Mouse (Mus musculus): ENCODE results near the gene Ptpn14.

Ptpn14 gene

GRCm38 (mm10) chr1:189811778-189812177, 83.7 kb downstream of the Ptpn14 start:
- no peak for DNase-seq (ENCODE audit: low spot score)

DNA sequence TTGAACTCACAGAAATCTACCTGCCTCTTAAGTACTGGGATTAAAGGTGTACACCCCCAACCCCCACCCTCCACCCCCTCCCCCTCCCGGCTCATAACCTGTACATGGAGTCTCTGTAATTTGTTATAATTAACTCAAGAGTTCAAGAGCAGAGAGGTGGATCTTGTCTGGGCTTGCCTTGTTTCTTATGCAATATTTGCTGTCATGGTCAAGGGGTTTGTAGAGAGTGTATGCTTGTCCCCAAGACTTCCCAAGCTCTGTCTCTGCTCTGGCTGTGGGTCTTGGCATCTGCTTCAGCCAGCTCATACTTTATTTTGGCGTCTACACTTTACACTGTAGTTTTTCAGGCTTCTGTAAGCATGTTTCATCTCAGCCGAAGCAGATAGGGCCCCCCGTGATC, 86.3 kb downstream of the Ptpn14 start:
- no peak for DNase-seq (ENCODE audit: low spot score)

GRCm38 (mm10) chr1:189817089-189817488, 89.0 kb downstream of the Ptpn14 start:
- DNase-seq (ENCODE audit: low spot score), result no peak

DNA sequence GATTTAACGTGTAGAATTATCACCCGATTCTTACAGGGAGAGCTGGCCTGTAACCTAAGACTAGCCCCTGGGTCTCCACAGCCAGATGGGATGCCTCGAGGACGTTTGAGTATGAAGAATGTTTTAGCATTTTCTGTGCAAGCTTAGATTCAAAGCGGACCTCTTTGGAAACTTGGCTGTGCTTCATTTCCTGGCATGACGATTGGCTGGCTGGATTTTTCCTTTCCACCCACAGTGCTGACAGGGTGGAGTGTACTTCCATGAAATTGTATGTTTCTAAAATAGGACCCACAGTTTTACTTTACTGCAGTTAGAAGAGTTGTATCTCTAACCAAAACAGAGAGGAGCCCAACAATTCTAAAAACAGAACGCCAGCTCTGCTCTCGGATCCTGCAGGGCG, 89.7 kb downstream of the Ptpn14 start:
- no peak for DNase-seq (ENCODE audit: low spot score)

GRCm38 (mm10) chr1:189820111-189820510, 92.0 kb downstream of the Ptpn14 start:
- no peak for DNase-seq (ENCODE audit: low spot score)

- DNase-seq (ENCODE audit: low spot score), result no peak
These were observed 96.4 kb downstream of the Ptpn14 start for GRCm38 (mm10) chr1:189824436-189824835.

DNA sequence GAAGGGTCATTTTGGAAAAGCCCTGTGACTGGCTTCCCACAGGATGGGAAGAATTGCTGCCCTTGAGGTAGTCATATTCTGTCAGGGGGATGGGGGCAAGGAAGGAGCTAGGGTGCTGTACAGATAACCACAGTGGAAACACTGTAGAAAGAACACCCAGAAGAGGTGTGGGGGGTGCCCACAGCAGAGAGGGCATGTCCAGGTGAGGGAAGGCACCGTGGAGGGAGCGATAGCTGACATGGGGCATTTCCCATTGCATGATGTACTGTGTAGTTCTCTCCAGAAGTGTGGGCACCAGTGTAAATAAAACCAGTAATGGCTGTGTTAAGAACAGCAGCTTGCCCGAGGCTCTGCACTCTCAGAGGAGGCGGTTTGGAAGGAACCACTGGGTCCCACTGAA, 102.3 kb downstream of the Ptpn14 start:
- DNase-seq (ENCODE audit: low spot score), result no peak

- DNase-seq (ENCODE audit: low spot score), result peak; percentile 27
These were observed 102.7 kb downstream of the Ptpn14 start for GRCm38 (mm10) chr1:189830797-189831232.

DNA sequence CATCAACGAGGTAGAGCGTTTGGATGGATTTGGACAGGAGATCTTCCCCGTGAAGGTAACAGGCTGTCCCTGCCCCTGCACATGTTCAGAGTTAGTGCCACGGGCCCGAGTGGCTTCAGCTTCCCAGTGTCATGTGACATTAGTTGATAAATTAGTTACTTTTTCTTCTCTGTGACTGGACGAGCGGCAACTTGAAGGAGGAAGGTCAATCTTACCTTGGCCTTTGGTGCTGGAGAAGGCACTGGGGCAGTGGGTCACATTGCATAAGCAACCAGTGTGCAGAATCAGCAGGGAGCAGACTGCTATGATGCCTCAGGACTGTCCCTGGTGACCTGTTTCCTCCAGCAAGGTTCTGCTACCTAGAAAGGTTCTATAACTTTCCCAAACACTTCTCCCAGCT, 105.3 kb downstream of the Ptpn14 start:
- no peak for DNase-seq (ENCODE audit: low spot score)

DNA sequence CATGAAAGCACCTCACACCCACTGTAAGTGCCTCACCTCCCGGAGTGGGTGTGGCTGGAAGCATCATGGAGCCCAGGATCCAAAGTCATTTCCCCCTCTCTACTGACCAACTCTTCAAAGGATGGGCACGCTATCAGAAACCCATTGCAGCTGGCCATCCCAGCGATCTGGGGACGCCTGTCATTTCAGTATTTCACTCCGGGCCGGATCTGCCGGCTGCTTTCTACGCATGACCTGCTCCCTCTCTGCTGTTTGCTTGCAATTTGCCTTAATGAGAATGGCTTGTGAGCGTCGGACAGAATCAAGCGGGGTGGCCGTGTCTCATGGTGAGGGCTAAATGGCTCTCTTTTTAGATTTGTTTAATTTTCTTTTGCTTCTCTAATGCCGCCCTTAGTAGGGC, 106.1 kb downstream of the Ptpn14 start:
- no peak for DNase-seq (ENCODE audit: low spot score)

GRCm38 (mm10) chr1:189846319-189846718, 118.3 kb downstream of the Ptpn14 start:
- no peak for DNase-seq (ENCODE audit: low spot score)

DNA sequence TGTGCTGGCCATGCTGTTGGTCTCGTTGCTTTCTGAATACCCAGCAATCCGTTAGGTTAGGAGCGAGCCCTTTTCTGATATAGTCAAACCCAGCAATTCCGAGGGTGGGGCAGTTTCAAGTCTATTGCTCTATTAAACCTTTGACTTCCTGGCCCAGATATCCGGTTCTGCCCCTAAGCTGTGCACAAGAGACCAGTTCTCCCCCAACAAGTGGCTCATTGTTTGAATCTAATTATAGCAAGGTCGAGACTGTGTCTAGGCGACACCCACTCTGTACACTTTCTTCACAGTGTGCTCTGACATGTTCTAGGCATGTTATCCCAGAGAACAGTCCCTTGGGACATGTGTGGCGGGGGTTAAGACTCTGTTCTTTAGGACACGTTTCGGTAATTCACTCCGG, 121.5 kb downstream of the Ptpn14 start:
- DNase-seq (ENCODE audit: low spot score), result no peak

DNA sequence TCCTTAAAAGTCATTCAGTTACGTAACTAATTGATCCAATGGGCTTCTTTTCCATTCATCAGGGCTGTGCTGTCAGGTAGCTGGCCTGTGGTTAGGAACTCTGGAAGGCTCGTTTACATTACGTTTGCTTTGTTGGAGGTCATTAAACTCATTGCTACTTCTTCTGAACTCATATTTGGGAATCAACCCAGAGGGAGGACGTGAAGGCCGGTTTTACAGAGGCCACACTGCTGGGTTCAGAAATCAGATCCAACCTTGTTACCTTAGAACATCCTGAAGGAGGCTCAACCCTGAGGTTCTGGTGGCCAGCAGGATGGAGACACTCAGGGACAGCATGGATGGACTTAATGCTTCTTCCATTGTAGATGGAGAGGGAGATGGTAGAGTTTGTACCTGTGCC, 124.0 kb downstream of the Ptpn14 start:
- DNase-seq (ENCODE audit: low spot score), result no peak

GRCm38 (mm10) chr1:189852456-189852855, 124.4 kb downstream of the Ptpn14 start:
- no peak for DNase-seq (ENCODE audit: low spot score)

GRCm38 (mm10) chr1:189854646-189855045, 126.6 kb downstream of the Ptpn14 start:
- no peak for DNase-seq (ENCODE audit: low spot score)

DNA sequence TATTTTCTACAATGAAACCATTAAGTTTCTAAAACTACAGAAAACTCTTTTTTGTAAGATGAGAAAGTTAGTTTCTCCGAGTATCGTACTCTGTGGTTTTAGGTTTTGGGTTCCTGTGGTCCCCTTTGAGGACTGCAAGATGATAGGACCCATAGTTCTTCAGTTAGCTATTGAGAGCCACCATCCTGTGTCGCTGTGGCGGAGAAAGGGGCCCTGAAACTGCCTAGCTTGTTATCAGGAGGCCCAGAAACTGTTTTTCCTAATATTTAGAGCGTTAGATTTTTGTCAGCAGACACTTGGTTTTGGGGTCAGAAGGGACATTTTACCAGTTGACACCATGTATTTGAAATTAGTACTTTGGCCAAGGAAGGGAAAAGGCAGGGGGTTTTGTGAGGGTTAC, 127.7 kb downstream of the Ptpn14 start:
- DNase-seq (ENCODE audit: low spot score), result no peak

DNA sequence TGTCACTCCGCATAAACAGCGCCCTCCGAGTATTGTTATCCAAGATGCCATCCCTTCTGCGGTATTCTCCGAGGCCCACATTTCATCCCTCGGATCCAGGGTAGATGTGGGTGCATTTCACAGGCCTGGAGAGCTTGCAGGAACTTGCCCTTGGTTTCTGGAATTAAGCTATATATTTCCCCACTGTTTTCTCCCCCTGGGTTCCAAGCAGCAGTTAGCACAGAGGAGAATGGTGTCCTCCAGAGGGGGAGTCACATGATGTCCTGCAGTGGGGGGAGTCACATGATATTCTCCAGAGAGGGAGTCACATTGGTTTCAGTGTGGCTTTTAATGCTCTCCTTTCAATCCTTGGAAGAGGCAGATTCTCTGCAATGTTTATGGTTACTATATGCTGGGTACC, 130.3 kb downstream of the Ptpn14 start:
- no peak for DNase-seq (ENCODE audit: low spot score)

DNA sequence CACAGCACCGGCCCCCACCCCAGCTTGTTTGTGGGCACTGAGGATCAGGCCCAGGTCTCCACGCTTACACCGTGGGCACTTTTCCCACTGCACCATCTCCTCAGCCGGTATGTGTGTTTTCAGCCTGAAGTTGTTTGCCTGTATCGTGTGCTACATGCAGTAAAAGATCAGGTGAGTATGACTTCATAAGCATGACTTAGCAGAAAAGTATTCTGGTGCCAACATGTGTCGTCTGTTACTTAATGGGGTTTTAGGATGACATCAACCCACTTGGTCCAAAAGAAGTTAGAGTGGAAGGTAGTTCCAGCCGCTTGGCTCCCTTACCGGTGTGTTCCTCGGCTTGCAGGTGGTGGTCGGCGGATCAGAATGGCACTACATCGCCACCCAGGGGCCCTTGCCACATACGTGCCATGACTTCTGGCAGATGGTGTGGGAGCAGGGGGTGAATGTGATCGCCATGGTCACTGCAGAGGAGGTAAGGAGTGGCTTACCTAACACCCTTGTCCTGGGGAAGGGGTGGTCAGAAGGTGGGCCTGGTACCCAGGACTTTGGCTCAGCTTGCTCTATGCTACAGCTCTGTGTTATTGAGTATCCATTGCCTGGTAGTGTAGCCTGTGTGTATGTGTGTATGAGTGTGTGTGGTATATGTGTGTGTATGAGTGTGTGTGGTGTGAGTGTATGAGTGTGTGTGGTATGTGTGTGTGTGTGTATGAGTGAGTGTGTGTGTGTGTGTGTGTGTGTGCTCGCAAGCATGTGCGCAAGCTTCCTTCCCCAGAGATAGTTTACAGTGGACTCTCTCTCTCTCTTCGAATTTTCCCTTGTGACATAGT, 132.3 kb downstream of the Ptpn14 start:
- DNase-seq (ENCODE audit: low spot score), result no peak

GRCm38 (mm10) chr1:189860942-189861315, 132.9 kb downstream of the Ptpn14 start:
- DNase-seq (ENCODE audit: low spot score), result no peak

GRCm38 (mm10) chr1:189863727-189864126, 135.7 kb downstream of the Ptpn14 start:
- DNase-seq (ENCODE audit: low spot score), result no peak

GRCm38 (mm10) chr1:189864301-189864700, 136.2 kb downstream of the Ptpn14 start:
- no peak for DNase-seq (ENCODE audit: low spot score)

DNA sequence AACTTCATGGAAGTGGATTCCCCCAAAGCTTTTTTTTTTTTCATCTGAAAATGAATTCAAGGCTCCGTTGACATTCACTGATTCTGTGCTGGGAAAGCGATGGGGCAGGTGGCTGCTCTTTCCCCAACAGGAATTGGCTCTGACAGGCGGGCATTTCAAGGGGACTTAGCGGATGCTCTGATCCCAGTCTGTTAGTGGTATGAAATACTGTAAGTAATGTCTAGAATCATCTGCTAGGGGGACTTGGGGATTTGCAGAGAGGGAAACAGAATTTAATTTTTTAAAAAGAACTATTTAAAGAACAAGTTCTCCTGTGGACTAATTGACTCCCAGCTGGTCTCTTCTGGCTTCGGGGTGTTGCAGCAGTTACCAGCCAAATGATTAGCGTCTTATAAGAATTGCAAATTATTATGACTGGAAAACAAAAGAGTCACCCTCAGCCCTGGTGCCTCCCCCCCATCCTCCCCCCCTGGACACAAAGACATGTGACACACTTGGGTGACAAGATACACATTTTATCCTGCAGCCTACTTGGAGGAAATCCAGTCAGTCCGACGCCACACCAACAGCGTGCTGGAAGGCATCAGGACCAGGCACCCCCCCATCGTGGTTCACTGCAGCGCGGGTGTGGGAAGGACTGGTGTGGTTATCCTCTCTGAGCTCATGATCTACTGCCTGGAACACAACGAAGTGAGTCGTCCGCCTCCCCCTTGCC, 136.9 kb downstream of the Ptpn14 start:
- no peak for DNase-seq (ENCODE audit: low spot score)

GRCm38 (mm10) chr1:189866621-189867020, 138.6 kb downstream of the Ptpn14 start:
- no peak for DNase-seq (ENCODE audit: low spot score)

DNA sequence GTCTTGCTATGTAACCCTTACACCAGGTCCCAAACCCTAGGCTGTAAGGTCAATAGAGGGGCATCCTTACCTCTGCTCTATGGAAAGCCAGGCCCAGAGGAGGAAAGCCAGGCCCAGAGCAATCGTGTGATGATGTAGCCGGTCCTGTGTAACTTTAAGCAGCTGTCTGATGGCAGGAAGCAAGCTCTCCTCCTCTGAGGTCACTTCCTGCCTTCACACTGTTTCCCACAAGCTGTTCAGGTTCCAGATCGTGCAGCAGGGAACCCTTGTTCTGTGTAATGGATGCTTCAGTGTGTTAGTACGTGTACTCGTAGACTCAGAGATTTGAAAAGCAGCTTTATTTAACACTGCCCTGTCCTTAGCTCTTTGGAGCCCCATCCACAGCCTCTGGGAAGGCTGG, 139.0 kb downstream of the Ptpn14 start:
- DNase-seq (ENCODE audit: low spot score), result no peak

Data from c-Kit-positive CD71-positive TER-119-positive erythroid progenitor cells, embryonic 14.5 days (primary cell).